Mouse (Mus musculus) liver, embryonic 11.5 days (tissue): ENCODE data around the gene Wdr43. TPM values are rescaled to one million over a fixed set of nuclear protein-coding genes. Genes with fewer than 3 reads are reported as not detected.
A peak's percentile ranks its signal among the peaks of the same experiment; 100 is the strongest.

Source experiments
- ATAC-seq: fragments of 200-750 bp; cut with Nextera tagmentation; replicated peaks from 2 replicates; pipeline ENCODE4 v1.8.0; 2017; ENCODE audit warnings: moderate number of reproducible peaks, mild to moderate bottlenecking, moderate TSS enrichment, moderate library complexity; ENCODE audit not compliant: low FRiP score
- DNase-seq: peaks from one replicate; pipeline ENCODE4 v3.0.0-alpha.2; 2017; ENCODE audit warnings: low spot score
- H3K27ac ChIP-seq: fragments of 300-500 bp; sonication (generic); 2 replicates; pipeline ENCODE4 v1.5.1; 2014; ENCODE audit warnings: mild to moderate bottlenecking, low read depth, low read length, control low read depth
- H3K27me3 ChIP-seq: fragments of 300-500 bp; sonication (generic); replicated peaks from 2 replicates; pipeline ENCODE4 v1.6.1; 2014; ENCODE audit warnings: low read length, mixed read lengths; ENCODE audit not compliant: control insufficient read depth, insufficient read depth
- H3K36me3 ChIP-seq: fragments of 300-500 bp; sonication (generic); 2 replicates; pipeline ENCODE4 v1.6.1; 2014; ENCODE audit warnings: mild to moderate bottlenecking, low read length, moderate library complexity, mixed read lengths; ENCODE audit not compliant: control insufficient read depth, insufficient read depth
- H3K4me1 ChIP-seq: fragments of 300-500 bp; sonication (generic); replicated peaks from 2 replicates; pipeline ENCODE4 v1.6.1; 2014; ENCODE audit warnings: low read length, mixed read lengths; ENCODE audit not compliant: control insufficient read depth, insufficient read depth
- H3K4me2 ChIP-seq: fragments of 300-500 bp; sonication (generic); 2 replicates; pipeline ENCODE4 v1.6.1; 2014; ENCODE audit warnings: mild to moderate bottlenecking, control low read depth, moderate library complexity
- H3K4me3 ChIP-seq: fragments of 300-500 bp; sonication (generic); 2 replicates; pipeline ENCODE4 v1.5.1; 2014; ENCODE audit warnings: low read depth, low read length, control low read depth
- H3K9ac ChIP-seq: fragments of 300-500 bp; sonication (generic); 2 replicates; pipeline ENCODE4 v1.6.1; 2014; ENCODE audit warnings: low read depth, low read length, control low read depth
- H3K9me3 ChIP-seq: fragments of 300-500 bp; sonication (generic); 2 replicates; pipeline ENCODE4 v1.6.1; 2016; ENCODE audit warnings: low read length, inconsistent platforms, mixed read lengths; ENCODE audit not compliant: control insufficient read depth
- WGBS: fragments of 180-500 bp; shearing (Covaris S2); extraction: QIAGEN DNeasy Blood & Tissue Kit; methylation state at CpG from one replicate; pipeline ENCODE4 v1.1.7; 2014; 5-methylcytosine and 5-hydroxymethylcytosine counted together
- polyA plus RNA-seq: library from polyadenylated mRNA; unstranded; fragments of >200 nt; fragmentation: Nextera tagmentation; extraction: Ambion mirVana; gene quantifications from 2 replicates; pipeline ENCODE4 v1.2.1, GENCODE M21; 2014

The Wdr43 gene
- polyA plus RNA-seq: 140 and 158 TPM in 2 replicates

DNA sequence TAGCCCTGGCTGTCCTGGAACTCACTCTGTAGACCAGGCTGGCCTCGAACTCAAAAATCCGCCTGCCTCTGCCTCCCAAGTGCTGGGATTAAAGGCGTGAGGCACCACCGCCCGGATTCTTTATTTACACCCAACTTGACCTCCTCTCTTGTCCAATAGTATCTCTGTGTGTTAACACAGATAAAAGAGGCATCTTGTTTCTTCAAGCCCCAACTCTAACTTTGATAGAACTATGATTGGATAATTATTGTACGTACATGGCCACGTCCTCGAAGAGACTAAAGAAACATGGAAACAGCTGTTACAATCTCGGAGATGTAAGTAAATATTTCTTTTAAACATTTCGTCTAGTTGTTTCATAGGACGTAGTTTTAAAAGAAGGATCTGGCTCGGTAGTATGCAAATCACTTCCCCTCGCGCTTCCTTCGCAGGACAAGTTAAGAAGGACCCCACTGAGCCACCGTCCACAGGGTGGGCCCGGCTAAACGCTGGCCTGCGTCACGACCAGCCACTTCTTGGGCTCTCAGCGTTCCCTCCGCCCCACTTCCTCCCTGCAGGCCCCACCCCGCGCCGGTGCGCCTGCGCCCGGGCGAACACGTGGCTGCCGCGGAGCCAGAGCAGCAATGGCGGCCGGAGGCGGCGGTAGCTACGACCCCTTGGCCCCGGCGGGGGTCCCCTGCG is at the start of gene Wdr43:
Gene Wdr43, plus strand, starts transcription at position 258 of the 681 bp plus-strand sequence.
- peak within 1 kb of the TSS; percentile 86 for H3K4me2 ChIP-seq
- ATAC-seq (peak; percentile 99), DNase-seq (peak; percentile 93)
- H3K36me3 ChIP-seq: peaks cover 11% of the 10 kb centered on the region; the same call in 1 of the 2 replicates
- no peaks in the 10 kb centered on the region for H3K9me3 ChIP-seq
- peak within 1 kb of the TSS; percentile 99 for H3K9ac ChIP-seq
- WGBS: 3% methylated on average over 33 of the region's 40 CpGs
- H3K27ac ChIP-seq: peak within 1 kb of the TSS; percentile 79
- H3K4me1 ChIP-seq: peaks cover 19% of the 10 kb centered on the region
- H3K27me3 ChIP-seq: no peaks in the 10 kb centered on the region
- peak within 1 kb of the TSS; percentile 100 for H3K4me3 ChIP-seq

DNA sequence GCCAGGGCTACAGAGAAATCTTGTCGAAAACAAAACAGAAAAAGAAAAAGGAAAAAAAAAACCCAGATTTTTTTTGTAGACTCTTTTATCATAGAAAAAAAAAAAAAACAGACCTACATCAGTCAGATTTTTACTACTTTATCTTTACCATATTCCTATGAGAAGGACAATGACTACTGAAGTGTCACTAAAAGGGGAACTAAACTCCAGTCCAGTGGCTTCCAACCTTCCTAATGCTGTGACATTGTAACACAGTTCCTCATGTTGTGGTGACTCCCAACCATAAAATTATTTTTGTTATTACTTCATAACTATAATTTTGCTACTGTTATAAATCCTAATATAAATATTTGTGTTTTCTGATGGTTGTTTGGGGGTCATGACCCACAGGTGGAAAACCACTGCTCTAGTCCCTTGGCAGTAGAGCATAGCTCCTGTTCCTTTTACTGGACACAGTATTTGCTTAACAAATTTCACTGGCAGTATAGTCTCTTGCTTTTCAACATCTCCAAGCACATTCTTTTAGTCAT is 36.5 kb upstream of the Wdr43 start:
- DNase-seq: no peak
- Histone ChIP-seq H3K9me3 (no peaks in the 10 kb centered on the region), H3K9ac (no peak overlapping the region), H3K4me3 (no peak overlapping the region), H3K36me3 (no peaks in the 10 kb centered on the region), H3K4me1 (no peaks in the 10 kb centered on the region), H3K27ac (no peak overlapping the region), H3K27me3 (no peaks in the 10 kb centered on the region), H3K4me2 (no peak overlapping the region)
- ATAC-seq: no peak
- 91% methylated on average over 1 of the region's 1 CpGs for WGBS

DNA sequence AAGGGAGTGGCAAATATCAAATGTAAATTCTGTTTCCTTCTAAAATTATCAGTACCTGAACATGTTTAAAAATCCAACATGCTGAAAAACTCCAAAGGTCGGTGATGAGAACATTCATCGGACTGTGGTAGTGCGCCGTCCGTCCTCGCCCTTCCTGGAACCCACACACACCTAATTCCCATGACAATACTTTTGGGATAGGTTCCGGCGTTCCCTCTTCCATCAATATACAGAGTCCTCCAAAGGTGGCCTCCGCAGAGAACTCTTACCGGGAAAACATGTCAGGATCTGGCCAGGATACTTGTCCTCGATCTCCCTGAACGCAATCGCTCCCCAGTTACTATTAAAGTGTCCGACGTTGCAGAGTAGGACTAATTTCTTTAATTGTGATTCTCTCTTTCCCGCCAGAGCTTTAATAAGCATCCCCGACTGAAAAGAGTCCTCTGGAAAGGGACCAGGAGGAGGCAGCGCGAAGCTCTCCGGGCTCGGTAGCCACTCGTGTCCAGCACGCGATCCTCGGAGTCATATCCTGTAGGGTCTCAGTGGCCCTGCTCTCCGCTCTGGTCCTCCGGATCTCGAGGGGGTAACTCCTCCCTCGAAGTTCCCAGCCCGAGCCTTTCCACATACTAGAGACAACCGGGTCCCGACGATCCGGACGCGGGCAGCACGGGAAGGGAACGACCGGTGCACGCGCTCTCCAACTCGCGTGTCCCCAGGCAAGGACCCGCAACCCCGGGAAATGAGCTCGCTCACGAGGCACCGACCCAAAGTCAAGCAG is 17.6 kb upstream of the Wdr43 start:
- no peak for DNase-seq

DNA sequence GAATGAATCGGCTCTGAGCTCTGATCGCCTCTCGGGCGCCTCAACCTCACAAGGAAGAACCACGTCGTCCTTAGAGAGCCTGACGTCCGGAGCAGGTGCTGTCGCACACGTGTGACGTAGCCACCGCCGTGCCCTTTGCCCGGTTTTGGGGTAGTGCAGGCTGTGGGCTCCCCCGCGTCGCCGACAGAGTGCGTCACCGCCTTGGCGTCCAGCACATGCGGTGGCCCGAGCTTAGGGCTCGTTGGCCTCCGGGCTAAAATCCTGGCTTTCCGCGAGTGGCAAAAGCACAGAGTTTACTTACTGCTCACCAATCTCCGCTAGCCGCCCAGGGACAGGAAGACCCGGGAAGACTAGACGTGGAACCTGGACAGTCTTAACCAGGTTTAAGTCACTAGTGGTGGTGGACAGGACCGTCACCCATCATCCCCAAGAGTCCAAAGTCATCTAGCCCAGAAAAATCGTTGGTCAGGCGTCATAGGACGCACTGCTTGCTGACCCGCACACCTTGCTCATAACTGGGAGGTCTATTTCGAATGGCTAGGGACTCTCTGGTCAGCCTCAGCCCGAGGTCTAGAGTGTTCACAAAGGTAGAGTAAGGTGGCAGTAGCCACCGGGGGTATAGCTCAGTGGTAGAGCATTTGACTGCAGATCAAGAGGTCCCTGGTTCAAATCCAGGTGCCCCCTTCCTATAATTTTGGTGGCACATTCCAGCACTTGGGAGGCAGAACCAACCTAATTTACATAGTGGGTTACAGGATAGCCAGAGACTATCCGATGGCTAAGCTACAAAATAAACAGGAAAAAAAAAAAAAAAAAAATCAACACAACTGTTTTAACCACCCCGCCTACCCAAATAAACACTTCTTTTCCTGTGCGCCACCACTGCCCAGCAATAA is 16.8 kb upstream of the Wdr43 start:
- ATAC-seq (peak; percentile 96), DNase-seq (peak; percentile 91)
- Histone ChIP-seq H3K9ac (peak overlapping the region; percentile 87), H3K27me3 (peaks cover 2% of the 10 kb centered on the region; the same call in 1 of the 2 replicates), H3K9me3 (no peaks in the 10 kb centered on the region), H3K4me3 (peak overlapping the region; percentile 88), H3K36me3 (no peaks in the 10 kb centered on the region), H3K4me1 (peaks cover 12% of the 10 kb centered on the region), H3K27ac (peak overlapping the region; percentile 78), H3K4me2 (peak overlapping the region; percentile 89)
- WGBS: 3% methylated on average over 42 of the region's 42 CpGs

More for the DNA sequence above, 17.6 kb upstream of the Wdr43 start:
- Histone ChIP-seq H3K9me3 (no peaks in the 10 kb centered on the region), H3K4me1 (peaks cover 12% of the 10 kb centered on the region), H3K27me3 (no peaks in the 10 kb centered on the region), H3K27ac (peak overlapping the region; percentile 78), H3K36me3 (no peaks in the 10 kb centered on the region; the same call in 1 of the 2 replicates), H3K9ac (peak overlapping the region; percentile 87), H3K4me2 (peak overlapping the region; percentile 89), H3K4me3 (peak overlapping the region; percentile 88)
- WGBS: under 1% methylated on average over 48 of the region's 48 CpGs
- peak; percentile 59 for ATAC-seq

DNA sequence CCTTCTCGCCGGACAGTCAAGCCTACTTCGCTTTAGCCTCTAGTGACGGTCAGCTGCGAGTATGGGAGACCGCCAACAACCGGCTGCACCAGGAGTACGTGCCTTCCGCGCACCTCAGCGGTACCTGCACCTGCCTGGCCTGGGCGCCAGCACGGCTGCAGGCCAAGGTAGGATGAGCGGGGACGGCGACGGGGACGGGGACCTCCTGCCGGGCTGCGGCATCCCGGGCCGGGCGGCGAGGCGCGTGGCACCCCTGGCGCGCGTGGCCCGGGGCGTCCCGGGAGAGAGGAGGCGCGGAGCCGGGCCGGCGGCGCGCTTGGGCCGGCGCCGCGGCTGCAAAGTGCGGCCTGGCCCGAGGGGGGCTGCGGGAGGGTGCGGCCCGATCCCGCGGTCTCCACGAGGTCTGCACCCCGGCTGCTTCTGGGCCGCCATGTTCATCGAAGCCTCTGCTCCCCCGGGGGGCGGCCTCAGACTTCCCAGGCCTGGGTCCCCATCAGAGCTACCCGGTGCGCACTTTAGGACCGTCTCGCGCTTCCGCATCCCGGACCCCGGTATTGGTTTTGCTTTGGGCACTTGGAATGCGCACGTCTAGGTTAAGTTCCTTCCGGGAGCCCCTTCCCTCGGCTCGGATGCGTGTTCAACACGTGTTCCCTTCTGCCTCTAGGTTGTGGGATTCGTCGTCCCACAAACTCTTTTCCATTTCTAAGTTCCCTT is 781 bp downstream of the Wdr43 start:
- Histone ChIP-seq H3K9me3 (no peaks in the 10 kb centered on the region), H3K4me2 (peak overlapping the region; percentile 86), H3K27me3 (no peaks in the 10 kb centered on the region), H3K36me3 (peaks cover 11% of the 10 kb centered on the region; the same call in 1 of the 2 replicates), H3K9ac (peak overlapping the region; percentile 99), H3K4me3 (peak overlapping the region; percentile 100), H3K27ac (peak overlapping the region; percentile 79), H3K4me1 (peaks cover 19% of the 10 kb centered on the region)
- peak; percentile 53 for DNase-seq
- 2% methylated on average over 69 of the region's 73 CpGs for WGBS
- ATAC-seq: peak; percentile 46

DNA sequence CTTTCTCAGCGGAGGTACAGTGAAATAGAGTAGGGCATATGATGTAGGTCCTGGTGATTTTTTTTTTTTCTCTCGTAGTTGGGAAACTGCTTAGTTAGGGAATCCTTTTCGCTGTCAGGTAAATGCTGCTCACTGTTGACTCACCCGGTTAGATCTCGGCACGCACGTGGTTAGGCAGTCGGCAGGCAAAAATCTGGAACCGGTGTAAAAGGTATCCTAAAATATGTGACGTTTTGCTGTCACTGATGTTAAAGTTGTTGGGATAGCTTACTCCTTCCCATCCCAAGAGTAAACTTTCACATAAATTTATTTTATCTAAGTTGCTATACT is 1.3 kb downstream of the Wdr43 start:
- under 1% methylated on average over 10 of the region's 10 CpGs for whole genome bisulfite sequencing

DNA sequence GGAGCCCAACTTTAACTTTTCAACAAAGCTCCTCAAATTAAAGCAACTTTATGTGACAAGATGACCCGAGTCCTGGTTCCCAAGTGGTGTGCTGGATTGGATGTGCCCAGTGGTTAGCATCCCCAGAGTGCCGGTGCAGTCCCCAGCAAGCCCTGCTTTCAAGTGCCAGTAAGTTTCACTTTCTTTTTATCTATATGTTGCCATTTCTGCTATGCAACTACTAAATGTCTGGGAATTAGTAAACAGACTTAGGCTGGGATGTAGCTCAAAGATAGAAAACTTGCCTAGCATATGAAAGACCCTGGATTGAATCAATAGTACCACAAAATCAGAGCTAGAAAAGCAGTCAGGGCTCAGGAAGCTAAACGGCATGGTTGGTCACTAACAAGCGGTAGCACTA is 2.3 kb downstream of the Wdr43 start:
- 43% methylated on average over 4 of the region's 4 CpGs for WGBS
- peak overlapping the region; percentile 99 for H3K9ac ChIP-seq

More for the DNA sequence above, 1.3 kb downstream of the Wdr43 start:
- H3K4me3 ChIP-seq: peak overlapping the region; percentile 100
- H3K27me3 ChIP-seq: no peaks in the 10 kb centered on the region
- H3K27ac ChIP-seq: no peak overlapping the region; the same call in 1 of the 2 replicates
- H3K9me3 ChIP-seq: no peaks in the 10 kb centered on the region
- peaks cover 19% of the 10 kb centered on the region for H3K4me1 ChIP-seq
- peak overlapping the region; percentile 99 for H3K9ac ChIP-seq
- no peak for DNase-seq
- H3K4me2 ChIP-seq: peak overlapping the region; percentile 86
- H3K36me3 ChIP-seq: peaks cover 11% of the 10 kb centered on the region; the same call in 1 of the 2 replicates
- ATAC-seq: no peak

More for the DNA sequence above, 2.3 kb downstream of the Wdr43 start:
- DNase-seq (no peak), ATAC-seq (no peak)
- Histone ChIP-seq H3K9me3 (no peaks in the 10 kb centered on the region), H3K36me3 (peaks cover 12% of the 10 kb centered on the region; the same call in 1 of the 2 replicates), H3K27me3 (no peaks in the 10 kb centered on the region), H3K4me2 (peak overlapping the region; percentile 86), H3K27ac (no peak overlapping the region), H3K4me1 (peaks cover 19% of the 10 kb centered on the region), H3K4me3 (peak overlapping the region; percentile 100)
